Mouse (Mus musculus): Measurements from ENCODE around the gene Stac3.

GRCm38 (mm10) chr10:127510895-127511617 lies 9.6 kb downstream of the Stac3 start:
- no peak for TF ChIP-seq EP300 (IDR thresholded peaks at IDR 0.05; ENCODE audit: low read depth)
- no peak for TF ChIP-seq CTCF (IDR thresholded peaks at IDR 0.05; ENCODE audit: low read depth)
